In the genomic region with DNA sequence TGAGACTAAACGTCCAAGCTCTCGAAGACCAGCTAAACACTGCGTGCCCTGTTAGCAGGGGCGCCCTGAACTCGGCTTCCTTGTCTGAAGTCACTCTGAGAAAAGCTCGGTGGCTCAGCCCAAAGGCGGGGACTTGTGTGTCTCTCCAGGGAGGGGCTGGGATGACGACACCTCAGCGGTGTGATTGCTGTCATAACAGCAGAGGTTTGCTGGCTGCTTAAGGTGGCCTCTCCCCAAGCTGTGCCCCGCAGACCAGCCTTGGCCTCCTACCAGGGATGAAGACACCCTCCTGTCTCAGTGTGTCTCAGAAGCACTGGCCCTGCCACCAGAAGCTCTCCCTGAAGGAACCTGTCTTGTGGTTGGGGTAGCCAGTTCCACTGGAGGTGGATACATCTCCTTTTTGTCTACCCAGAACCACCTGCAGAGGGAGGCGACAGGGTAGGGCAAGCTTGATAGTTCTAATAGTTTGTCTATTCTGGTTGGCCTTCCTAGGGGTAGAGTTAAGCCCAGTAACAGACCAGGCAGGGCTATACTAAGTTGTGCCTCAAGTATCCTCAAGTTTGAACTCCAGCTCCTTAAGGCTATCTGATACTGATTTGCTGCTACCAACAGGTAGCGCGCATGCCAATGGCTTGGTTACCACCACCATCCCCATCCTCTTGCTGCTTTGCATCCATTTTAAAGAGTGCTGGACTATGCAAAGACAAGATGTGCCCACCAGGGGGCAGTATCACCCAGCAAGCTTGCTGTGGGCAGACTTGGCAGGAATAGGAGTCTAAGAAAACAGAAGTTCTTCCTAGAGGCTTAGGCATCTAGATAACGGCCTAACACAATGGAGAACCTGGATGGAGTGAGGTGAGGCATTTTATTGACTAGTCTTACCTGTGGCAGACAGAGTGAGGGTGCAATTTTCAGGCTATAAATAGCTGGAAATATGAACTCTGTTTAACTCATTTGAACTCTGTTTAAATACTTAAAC, we compare ENCODE assay signal across 8 mouse cellular contexts.
DNase-seq lines count a peak whose midpoint lies in the region; ATAC-seq and TF ChIP-seq lines count a peak whose summit lies in the region.

No protein-coding gene starts in this region.

- ATAC-seq in forebrain, embryonic 11.5 days (replicated peaks; ENCODE audit: low FRiP score): no peak; the same call in 1 of the 2 replicates
- no peak for ATAC-seq in forebrain, embryonic 16.5 days
- ATAC-seq in embryonic facial prominence, embryonic 15.5 days (ENCODE audit: insufficient number of reproducible peaks, low FRiP score, low TSS enrichment, low read depth): peak; percentile 25; the same call in 1 of the 2 replicates

- peak; percentile 93 for TF ChIP-seq CTCF in bone marrow, adult 2 months (IDR thresholded peaks at IDR 0.05; ENCODE audit: control insufficient read depth, insufficient read depth, low read length)

- no peak overlapping the region for H3K4me2 ChIP-seq in forebrain, embryonic 11.5 days (ENCODE audit: low read depth, low read length, severe bottlenecking)
- H3K4me2 ChIP-seq in forebrain, embryonic 16.5 days (ENCODE audit: low read length): no peak overlapping the region
- no peak overlapping the region for H3K4me2 ChIP-seq in embryonic facial prominence, embryonic 15.5 days (replicated peaks)

- H3K36me3 ChIP-seq in forebrain, embryonic 11.5 days (ENCODE audit: control insufficient read depth, insufficient read depth, low read length): peaks cover 10% of the 10 kb centered on the region
- H3K36me3 ChIP-seq in forebrain, embryonic 16.5 days (ENCODE audit: control insufficient read depth, insufficient read depth): peaks cover 13% of the 10 kb centered on the region; the same call in 1 of the 2 replicates
- H3K36me3 ChIP-seq in embryonic facial prominence, embryonic 15.5 days: no peaks in the 10 kb centered on the region

- no peaks in the 10 kb centered on the region for H3K9me3 ChIP-seq in forebrain, embryonic 11.5 days (ENCODE audit: control insufficient read depth, low read length)
- no peaks in the 10 kb centered on the region for H3K9me3 ChIP-seq in forebrain, embryonic 16.5 days (ENCODE audit: control insufficient read depth, low read length)
- no peaks in the 10 kb centered on the region for H3K9me3 ChIP-seq in embryonic facial prominence, embryonic 15.5 days (replicated peaks)

- no peaks in the 10 kb centered on the region for H3K27me3 ChIP-seq in forebrain, embryonic 11.5 days (ENCODE audit: control insufficient read depth, insufficient read depth, low read length)
- no peaks in the 10 kb centered on the region for H3K27me3 ChIP-seq in forebrain, embryonic 16.5 days (replicated peaks; ENCODE audit: control insufficient read depth, insufficient read depth, low read length)
- no peaks in the 10 kb centered on the region for H3K27me3 ChIP-seq in embryonic facial prominence, embryonic 15.5 days

- intact Hi-C loops in heart, postnatal 36 days (cut with DNase I): loop anchor here (2.0 to 5.0 kb wide), 2 partner anchors 160 to 229 kb away; partner anchors contain the start of gene Esr2

- no peak overlapping the region for H3K27ac ChIP-seq in forebrain, embryonic 11.5 days (ENCODE audit: low read depth, low read length)
- H3K27ac ChIP-seq in forebrain, embryonic 16.5 days (ENCODE audit: low read length): no peak overlapping the region
- no peak overlapping the region for H3K27ac ChIP-seq in bone marrow, adult 2 months (ENCODE audit: control insufficient read depth, insufficient read depth, low read depth, low read length, poor library complexity)
- no peak overlapping the region for H3K27ac ChIP-seq in embryonic facial prominence, embryonic 15.5 days (replicated peaks)

- H3K4me1 ChIP-seq in forebrain, embryonic 11.5 days (replicated peaks; ENCODE audit: control insufficient read depth, insufficient read depth, low read length): no peaks in the 10 kb centered on the region; the same call in 1 of the 2 replicates
- no peaks in the 10 kb centered on the region for H3K4me1 ChIP-seq in forebrain, embryonic 16.5 days (replicated peaks; ENCODE audit: control insufficient read depth, insufficient read depth, low read length)
- H3K4me1 ChIP-seq in bone marrow, adult 2 months (ENCODE audit: control insufficient read depth, insufficient read depth, low read length): no peaks in the 10 kb centered on the region
- H3K4me1 ChIP-seq in embryonic facial prominence, embryonic 15.5 days: peaks cover 7% of the 10 kb centered on the region

- no peak for TF ChIP-seq POLR2A in bone marrow, adult 2 months (IDR thresholded peaks at IDR 0.05; ENCODE audit: borderline replicate concordance, control insufficient read depth, low read depth, low read length)

- DNase-seq in forebrain, embryonic 11.5 days (ENCODE audit: low spot score): peak; percentile 89
- DNase-seq in heart, postnatal 36 days: peak; percentile 67 to 79
- DNase-seq in layer of hippocampus, postnatal 10 days (ENCODE audit: low spot score in 2 of 2): peak; percentile 77 to 82
- DNase-seq in lung, postnatal 36 days: peak; percentile 82
- peak; percentile 58 to 62 for DNase-seq in spleen, postnatal 36 days (ENCODE audit: low spot score in 2 of 2)

- H3K4me3 ChIP-seq in forebrain, embryonic 11.5 days (ENCODE audit: low read depth, low read length): no peak overlapping the region
- no peak overlapping the region for H3K4me3 ChIP-seq in forebrain, embryonic 16.5 days (replicated peaks; ENCODE audit: low read length)
- H3K4me3 ChIP-seq in bone marrow, adult 2 months (replicated peaks; ENCODE audit: control insufficient read depth, low read depth, low read length): no peak overlapping the region
- no peak overlapping the region for H3K4me3 ChIP-seq in embryonic facial prominence, embryonic 15.5 days (replicated peaks)

- WGBS in forebrain, embryonic 11.5 days: 74% methylated on average over 14 of the region's 14 CpGs
- 74% methylated on average over 14 of the region's 14 CpGs for WGBS in forebrain, embryonic 16.5 days
- WGBS in bone marrow, adult 2 months: 64% methylated on average over 14 of the region's 14 CpGs
- WGBS in embryonic facial prominence, embryonic 15.5 days: 71% methylated on average over 14 of the region's 14 CpGs

- H3K9ac ChIP-seq in forebrain, embryonic 11.5 days (ENCODE audit: low read length): no peak overlapping the region
- no peak overlapping the region for H3K9ac ChIP-seq in forebrain, embryonic 16.5 days (replicated peaks; ENCODE audit: low read depth, low read length)
- no peak overlapping the region for H3K9ac ChIP-seq in embryonic facial prominence, embryonic 15.5 days
